21 mouse cellular contexts compared by ENCODE assay signal in genomic region chr5:147951751-147952150, GRCm38 (mm10). TPM values are rescaled to one million over a fixed set of nuclear protein-coding genes. Genes with fewer than 3 reads are reported as not detected.
A peak's percentile ranks its signal among the peaks of the same experiment; 100 is the strongest.
DNase-seq lines count a peak whose midpoint lies in the region; ATAC-seq and TF ChIP-seq lines count a peak whose summit lies in the region.
"Had no signal": no experiment of that assay in that cellular context is flagged by ENCODE, and none has a peak within 500 bp of the region (broad histone marks: within the 10 kb centered on the region; RNA-seq: fewer than 3 reads in every experiment).

No protein-coding gene starts in this region.

- H3K4me1 ChIP-seq in midbrain, embryonic 11.5 days (ENCODE audit: control insufficient read depth, insufficient read depth, low read length), result peaks cover 2% of the 10 kb centered on the region; the same call in 1 of the 2 replicates
- H3K4me1 ChIP-seq in midbrain, embryonic 10.5 days, result peaks cover 9% of the 10 kb centered on the region
- H3K4me1 ChIP-seq in ES-Bruce4 (ENCODE audit: control insufficient read depth, insufficient read depth, low read length) (peaks cover 2% of the 10 kb centered on the region), ES-E14 (ENCODE audit: control insufficient read depth in 2 of 2, insufficient read depth in 2 of 2, low read length in 2 of 2, poor library complexity in 1 of 2) (peaks cover 0 to 5% of the 10 kb centered on the region in 2 experiments; a peak in 1 of 4 replicates)
- no peaks in the 10 kb centered on the region for H3K4me1 ChIP-seq in liver, embryonic 12.5 days
- H3K4me1 ChIP-seq: embryonic facial prominence, embryonic 12.5 days had no signal

- peak; percentile 74 for DNase-seq in midbrain, embryonic 11.5 days (ENCODE audit: low spot score, missing footprints)
- DNase-seq in midbrain, embryonic 10.5 days (ENCODE audit: low spot score), result no peak
- DNase-seq in ES-E14 (ENCODE audit: low read depth, low spot score), result no peak
- peak; percentile 81 for DNase-seq in ZHBTc4 (ENCODE audit: low read depth, low spot score)
- DNase-seq in cerebellum, postnatal 25 days, result no peak
- no peak for DNase-seq in T-cell, adult 2 months (ENCODE audit: low spot score)
- DNase-seq: adrenal gland, adult 8-10 months; adrenal gland, postnatal 14 days; adrenal gland, postnatal 36 days; cerebellum, adult 18-20 months; cerebellum, adult 8-10 months; cerebellum, adult 9-11 months; cerebellum, postnatal 14 days; forebrain, postnatal 0 days had no signal

- H3K4me3 ChIP-seq in midbrain, embryonic 11.5 days (ENCODE audit: low read depth, low read length), result no peak overlapping the region
- H3K4me3 ChIP-seq in midbrain, embryonic 10.5 days, result no peak overlapping the region
- peak overlapping the region; percentile 33 for H3K4me3 ChIP-seq in ES-Bruce4 (ENCODE audit: low read depth, low read length)
- H3K4me3 ChIP-seq in ES-E14 (ENCODE audit: insufficient read depth in 1 of 2, low read depth in 1 of 2, low read length in 2 of 2, poor library complexity in 1 of 2, severe bottlenecking in 1 of 2), result peak overlapping the region; percentile 5 to 32; a peak in 1 of 4 replicates
- H3K4me3 ChIP-seq in liver, embryonic 12.5 days, result no peak overlapping the region
- H3K4me3 ChIP-seq: embryonic facial prominence, embryonic 10.5 days; embryonic facial prominence, embryonic 12.5 days; forebrain, embryonic 13.5 days; forebrain, embryonic 15.5 days had no signal

- no peaks in the 10 kb centered on the region for H3K36me3 ChIP-seq in midbrain, embryonic 11.5 days (ENCODE audit: control insufficient read depth, insufficient read depth, low read length)
- H3K36me3 ChIP-seq in midbrain, embryonic 10.5 days, result no peaks in the 10 kb centered on the region
- H3K36me3 ChIP-seq in ES-Bruce4 (ENCODE audit: control insufficient read depth, insufficient read depth, low read length, poor library complexity, severe bottlenecking) (no peaks in the 10 kb centered on the region), ES-E14 (ENCODE audit: control insufficient read depth, insufficient read depth, low read length, poor library complexity, severe bottlenecking) (no peaks in the 10 kb centered on the region)
- H3K36me3 ChIP-seq in liver, embryonic 12.5 days, result no peaks in the 10 kb centered on the region
- H3K36me3 ChIP-seq: embryonic facial prominence, embryonic 10.5 days; embryonic facial prominence, embryonic 12.5 days; forebrain, embryonic 15.5 days had no signal

- no peaks in the 10 kb centered on the region for H3K9me3 ChIP-seq in midbrain, embryonic 11.5 days (ENCODE audit: control insufficient read depth, low read length)
- H3K9me3 ChIP-seq in midbrain, embryonic 10.5 days (replicated peaks), result no peaks in the 10 kb centered on the region
- no peaks in the 10 kb centered on the region for H3K9me3 ChIP-seq in ES-Bruce4 (replicated peaks; ENCODE audit: control insufficient read depth, insufficient read depth, low read length, poor library complexity, severe bottlenecking)
- 0 out of 2 replicates have a peak, but pooled peaks cover 2% of the 10 kb centered on the region for H3K9me3 ChIP-seq in ES-E14 (ENCODE audit: control insufficient read depth, insufficient read depth, low read depth, low read length)
- H3K9me3 ChIP-seq in liver, embryonic 12.5 days (replicated peaks), result no peaks in the 10 kb centered on the region
- H3K9me3 ChIP-seq: embryonic facial prominence, embryonic 10.5 days; embryonic facial prominence, embryonic 12.5 days; forebrain, embryonic 13.5 days; forebrain, embryonic 15.5 days had no signal

- TF ChIP-seq CTCF in ES-Bruce4 (IDR thresholded peaks at IDR 0.05; ENCODE audit: low read depth, low read length), result no peak

- H3K9ac ChIP-seq in midbrain, embryonic 11.5 days (ENCODE audit: low read length), result no peak overlapping the region
- H3K9ac ChIP-seq in ES-Bruce4 (ENCODE audit: low read depth, poor library complexity, severe bottlenecking) (no peak overlapping the region), ES-E14 (ENCODE audit: insufficient read depth, low read depth, low read length, poor library complexity, severe bottlenecking) (no peak overlapping the region)
- H3K9ac ChIP-seq in liver, embryonic 12.5 days, result no peak overlapping the region
- H3K9ac ChIP-seq: embryonic facial prominence, embryonic 12.5 days; forebrain, embryonic 13.5 days; forebrain, embryonic 15.5 days; forebrain, postnatal 0 days had no signal

- no peak overlapping the region for H3K4me2 ChIP-seq in midbrain, embryonic 11.5 days
- no peak overlapping the region for H3K4me2 ChIP-seq in liver, embryonic 12.5 days
- H3K4me2 ChIP-seq: embryonic facial prominence, embryonic 12.5 days; forebrain, embryonic 13.5 days; forebrain, embryonic 15.5 days had no signal

- TF ChIP-seq EP300 in ES-Bruce4 (IDR thresholded peaks at IDR 0.05; ENCODE audit: insufficient read depth, low read depth, low read length), result peak; percentile 87

- 47% methylated on average over 2 of the region's 2 CpGs for WGBS in midbrain, embryonic 11.5 days
- WGBS in midbrain, embryonic 10.5 days, result 63% methylated on average over 2 of the region's 2 CpGs
- WGBS in liver, embryonic 12.5 days (ENCODE audit: insufficient replicate concordance), result 31% methylated on average over 2 of the region's 2 CpGs

- ATAC-seq in midbrain, embryonic 11.5 days (ENCODE audit: low FRiP score), result no peak
- no peak for ATAC-seq in liver, embryonic 12.5 days
- ATAC-seq: activated CD4-positive, CD25-positive, alpha-beta regulatory T cell, adult 4 months; forebrain, embryonic 13.5 days; forebrain, embryonic 15.5 days; forebrain, postnatal 0 days had no signal

- TF ChIP-seq POLR2A in ES-Bruce4 (IDR thresholded peaks at IDR 0.05; ENCODE audit: insufficient read depth, low read length), result peak; percentile 27

- peaks cover 6% of the 10 kb centered on the region; the same call in 1 of the 2 replicates for H3K27me3 ChIP-seq in midbrain, embryonic 11.5 days (ENCODE audit: control insufficient read depth, insufficient read depth, low read length)
- peaks cover 18% of the 10 kb centered on the region for H3K27me3 ChIP-seq in midbrain, embryonic 10.5 days (ENCODE audit: low read depth, poor library complexity, severe bottlenecking)
- H3K27me3 ChIP-seq in ES-Bruce4 (ENCODE audit: control insufficient read depth, insufficient read depth, low read length, poor library complexity, severe bottlenecking), result no peaks in the 10 kb centered on the region
- H3K27me3 ChIP-seq in liver, embryonic 12.5 days (replicated peaks), result peaks cover 25% of the 10 kb centered on the region
- H3K27me3 ChIP-seq: forebrain, embryonic 15.5 days had no signal

- in situ Hi-C loops in ES-E14 (cut with MboI; ENCODE audit: low sequenced_read_pairs in 2 of 2, unreplicated experiment in 2 of 2), result loop anchor here in 1 of 2 experiments (25.0 kb wide), 1 partner anchor 286 kb away; no protein-coding TSS in a partner anchor

- H3K27ac ChIP-seq in midbrain, embryonic 11.5 days (ENCODE audit: low read depth, low read length), result no peak overlapping the region
- no peak overlapping the region for H3K27ac ChIP-seq in midbrain, embryonic 10.5 days (replicated peaks)
- peak overlapping the region; percentile 92 for H3K27ac ChIP-seq in ES-Bruce4 (ENCODE audit: insufficient read depth, low read length)
- peak overlapping the region; percentile 67 for H3K27ac ChIP-seq in ES-E14 (ENCODE audit: insufficient read depth, low read depth, low read length, poor library complexity, severe bottlenecking)
- H3K27ac ChIP-seq in liver, embryonic 12.5 days, result no peak overlapping the region
- H3K27ac ChIP-seq: embryonic facial prominence, embryonic 10.5 days; embryonic facial prominence, embryonic 12.5 days; forebrain, embryonic 13.5 days; forebrain, embryonic 15.5 days had no signal

TF ChIP-seq in ES-E14, 5 proteins besides CTCF, POLR2A, EP300 and RAD21:
- TF ChIP-seq ZNF384 (IDR thresholded peaks at IDR 0.05; ENCODE audit: low read depth, low read length) (no peak), ZC3H11A (IDR thresholded peaks at IDR 0.05; ENCODE audit: borderline replicate concordance, low read depth, low read length) (no peak), HCFC1 (IDR thresholded peaks at IDR 0.05; ENCODE audit: borderline replicate concordance, insufficient read depth, low read length) (no peak), CHD2 (IDR thresholded peaks at IDR 0.05; ENCODE audit: low read depth, low read length) (no peak), MAFK (IDR thresholded peaks at IDR 0.05; ENCODE audit: insufficient read depth, low read depth, low read length) (no peak)
TF ChIP-seq in ES-E14: peak in this region for 0.

RNA-seq across cellular contexts. Expression of gene Mtus2, which starts 5.4 kb away (rescaled TPM):
- polyA plus RNA-seq in midbrain, embryonic 11.5 days (2014; fragmentation: Nextera tagmentation; extraction: Ambion mirVana), result 13.8 and 18.3 TPM in 2 replicates
- polyA plus RNA-seq in midbrain, embryonic 10.5 days (2016; fragmentation: Nextera tagmentation; extraction: Ambion mirVana), result 5.1 and 9.6 TPM in 2 replicates
- polyA plus RNA-seq in ES-Bruce4 (2011; ENCODE audit: insufficient read depth, insufficient read length, low read depth, missing spikeins), result 2.4 and 4.7 TPM in 2 replicates
- 6.4 and 11.0 TPM in 2 replicates for total RNA-seq in ES-E14 (2012; rRNA removed)
- polyA plus RNA-seq in liver, embryonic 12.5 days (2016; fragmentation: Nextera tagmentation; extraction: Ambion mirVana), result 1.1 and 2.4 TPM in 2 replicates

RNA-seq across cellular contexts. Expression of gene Slc46a3, which starts 57.1 kb away (rescaled TPM):
- polyA plus RNA-seq in midbrain, embryonic 11.5 days (2014; fragmentation: Nextera tagmentation; extraction: Ambion mirVana), result 4.3 and 4.5 TPM in 2 replicates
- polyA plus RNA-seq in midbrain, embryonic 10.5 days (2016; fragmentation: Nextera tagmentation; extraction: Ambion mirVana), result 3.0 and 4.5 TPM in 2 replicates
- polyA plus RNA-seq in ES-Bruce4 (2011; ENCODE audit: insufficient read depth, insufficient read length, low read depth, missing spikeins), result 2.5 and 3.9 TPM in 2 replicates
- 4.1 and 7.0 TPM in 2 replicates for total RNA-seq in ES-E14 (2012; rRNA removed)
- polyA plus RNA-seq in liver, embryonic 12.5 days (2016; fragmentation: Nextera tagmentation; extraction: Ambion mirVana), result 10.5 and 10.6 TPM in 2 replicates

Comparison
In these comparisons a context has a peak if more than half of its experiments do, and no peak if none do; other contexts are left out.
1. DNase-seq: peak in midbrain, embryonic 11.5 days (single experiment) and ZHBTc4 (single experiment); none in midbrain, embryonic 10.5 days (single experiment), ES-E14 (single experiment), cerebellum, postnatal 25 days (0 of 2) and T-cell, adult 2 months (single experiment).
2. H3K27ac ChIP-seq: peak in ES-Bruce4 (single experiment) and ES-E14 (single experiment); none in midbrain, embryonic 11.5 days (single experiment), midbrain, embryonic 10.5 days (single experiment) and liver, embryonic 12.5 days (single experiment).
3. H3K4me3 ChIP-seq: peak in ES-Bruce4 (single experiment) and ES-E14 (2 of 2); none in midbrain, embryonic 11.5 days (single experiment), midbrain, embryonic 10.5 days (single experiment) and liver, embryonic 12.5 days (single experiment).